13 mouse cellular contexts compared by ENCODE assay signal in the genomic region with DNA sequence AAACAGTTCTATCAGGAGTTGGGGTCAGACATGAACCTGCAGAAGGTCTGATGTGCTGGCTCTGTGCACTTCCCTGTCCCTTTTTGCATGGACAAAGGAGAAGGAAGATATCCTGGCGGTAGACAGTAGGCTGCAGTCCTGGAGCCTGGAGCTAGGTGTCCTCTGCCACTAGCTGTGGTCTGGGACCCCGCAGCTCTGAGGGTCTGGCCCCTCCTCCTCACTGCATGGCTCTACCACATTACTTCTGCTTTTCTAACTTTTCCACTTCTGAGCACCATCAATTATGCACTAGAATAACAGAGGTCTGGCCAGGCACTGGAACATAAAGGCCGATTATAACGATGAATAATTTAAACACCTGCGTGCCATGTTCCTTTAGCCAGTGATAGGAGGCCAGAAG. TPM values are rescaled to one million over a fixed set of nuclear protein-coding genes. Genes with fewer than 3 reads are reported as not detected.
DNase-seq lines count a peak whose midpoint lies in the region; ATAC-seq and TF ChIP-seq lines count a peak whose summit lies in the region.
"Had no signal": no experiment of that assay in that cellular context is flagged by ENCODE, and none has a peak within 500 bp of the region (broad histone marks: within the 10 kb centered on the region; RNA-seq: fewer than 3 reads in every experiment).

No protein-coding gene starts in this region.

- no peak overlapping the region for H3K4me2 ChIP-seq in kidney, postnatal 0 days (ENCODE audit: low read length)
- no peak overlapping the region for H3K4me2 ChIP-seq in kidney, embryonic 14.5 days (replicated peaks; ENCODE audit: low read depth, low read length)
- H3K4me2 ChIP-seq in midbrain, embryonic 14.5 days (ENCODE audit: low read length), result no peak overlapping the region
- H3K4me2 ChIP-seq: heart, embryonic 12.5 days had no signal

- no peak overlapping the region for H3K27ac ChIP-seq in kidney, postnatal 0 days
- H3K27ac ChIP-seq in kidney, embryonic 14.5 days (ENCODE audit: low read depth, low read length), result no peak overlapping the region
- H3K27ac ChIP-seq in midbrain, embryonic 14.5 days (replicated peaks; ENCODE audit: low read depth, low read length), result no peak overlapping the region

- TF ChIP-seq CTCF in kidney, postnatal 0 days (IDR thresholded peaks at IDR 0.05; ENCODE audit: low read depth), result 0 out of 2 replicates have a peak, but pooled peaks have one; percentile 4
- TF ChIP-seq CTCF in lung, adult 2 months (IDR thresholded peaks at IDR 0.05; ENCODE audit: insufficient read depth, low read length), result no peak

- H3K36me3 ChIP-seq in kidney, postnatal 0 days (ENCODE audit: insufficient read depth, low read length), result no peaks in the 10 kb centered on the region
- no peaks in the 10 kb centered on the region for H3K36me3 ChIP-seq in kidney, embryonic 14.5 days (ENCODE audit: control insufficient read depth, insufficient read depth, low read length)
- H3K36me3 ChIP-seq in midbrain, embryonic 14.5 days (ENCODE audit: control insufficient read depth, insufficient read depth, low read length), result no peaks in the 10 kb centered on the region
- H3K36me3 ChIP-seq: G1E; heart, embryonic 12.5 days had no signal

- no peaks in the 10 kb centered on the region for H3K4me1 ChIP-seq in kidney, postnatal 0 days (replicated peaks; ENCODE audit: insufficient read depth, low read length)
- H3K4me1 ChIP-seq in kidney, embryonic 14.5 days (ENCODE audit: control insufficient read depth, insufficient read depth, low read length), result peaks cover 8% of the 10 kb centered on the region; the same call in 1 of the 2 replicates
- H3K4me1 ChIP-seq in midbrain, embryonic 14.5 days (ENCODE audit: control insufficient read depth, insufficient read depth, low read length), result peaks cover 12% of the 10 kb centered on the region; the same call in 1 of the 2 replicates
- no peaks in the 10 kb centered on the region for H3K4me1 ChIP-seq in lung, adult 2 months (ENCODE audit: control insufficient read depth, insufficient read depth, low read length)
- H3K4me1 ChIP-seq: heart, embryonic 12.5 days had no signal

- no peaks in the 10 kb centered on the region for H3K9me3 ChIP-seq in kidney, postnatal 0 days (replicated peaks; ENCODE audit: low read length)
- H3K9me3 ChIP-seq in kidney, embryonic 14.5 days (ENCODE audit: control insufficient read depth, low read length), result no peaks in the 10 kb centered on the region
- H3K9me3 ChIP-seq in midbrain, embryonic 14.5 days (ENCODE audit: control insufficient read depth, low read length), result no peaks in the 10 kb centered on the region
- H3K9me3 ChIP-seq: G1E; heart, embryonic 12.5 days had no signal

- no peaks in the 10 kb centered on the region for H3K27me3 ChIP-seq in kidney, postnatal 0 days (ENCODE audit: insufficient read depth, low read length)
- no peaks in the 10 kb centered on the region for H3K27me3 ChIP-seq in kidney, embryonic 14.5 days (ENCODE audit: control insufficient read depth, insufficient read depth, low read length)
- H3K27me3 ChIP-seq in midbrain, embryonic 14.5 days (ENCODE audit: control insufficient read depth, insufficient read depth, low read length), result no peaks in the 10 kb centered on the region
- H3K27me3 ChIP-seq: heart, embryonic 12.5 days had no signal

- no peak overlapping the region for H3K9ac ChIP-seq in kidney, postnatal 0 days (ENCODE audit: low read depth, low read length)
- no peak overlapping the region for H3K9ac ChIP-seq in kidney, embryonic 14.5 days (ENCODE audit: low read depth, low read length)
- no peak overlapping the region for H3K9ac ChIP-seq in midbrain, embryonic 14.5 days (replicated peaks; ENCODE audit: low read length)
- H3K9ac ChIP-seq: heart, embryonic 12.5 days had no signal

- no peak overlapping the region for H3K4me3 ChIP-seq in kidney, postnatal 0 days (replicated peaks; ENCODE audit: low read depth, low read length)
- H3K4me3 ChIP-seq in kidney, embryonic 14.5 days (ENCODE audit: low read length), result no peak overlapping the region
- no peak overlapping the region for H3K4me3 ChIP-seq in midbrain, embryonic 14.5 days (replicated peaks; ENCODE audit: low read depth, low read length)
- no peak overlapping the region for H3K4me3 ChIP-seq in lung, adult 2 months (replicated peaks; ENCODE audit: extremely low read depth, low read depth, low read length)
- H3K4me3 ChIP-seq: erythroblast, embryonic 14.5 days; heart, embryonic 12.5 days had no signal

- ATAC-seq in kidney, postnatal 0 days (replicated peaks; ENCODE audit: low FRiP score, low read depth), result no peak
- no peak for ATAC-seq in kidney, embryonic 14.5 days (ENCODE audit: low FRiP score, low TSS enrichment)
- ATAC-seq in common myeloid progenitor, adult 5-6 weeks (replicated peaks; ENCODE audit: low read depth, poor library complexity, severe bottlenecking), result peak; percentile 100
- ATAC-seq in midbrain, embryonic 14.5 days (ENCODE audit: low FRiP score, low TSS enrichment), result peak; percentile 60; the same call in 1 of the 2 replicates
- ATAC-seq: inflammation-experienced regulatory T-cells, adult 6 months had no signal

- DNase-seq in embryo, embryonic 10.5 days (ENCODE audit: low spot score), result peak; percentile 48
- no peak for DNase-seq in embryo, embryonic 9.5 days (ENCODE audit: extremely low spot score)
- DNase-seq in kidney, postnatal 0 days (ENCODE audit: low spot score), result no peak
- no peak for DNase-seq in midbrain, embryonic 14.5 days
- DNase-seq in lung, adult 2 months, result no peak
- no peak for DNase-seq in cerebellum, postnatal 14 days
- DNase-seq: cerebellum, postnatal 10 days had no signal

- no peak for TF ChIP-seq POLR2A in lung, adult 2 months (IDR thresholded peaks at IDR 0.05; ENCODE audit: borderline replicate concordance, extremely low read depth, low read depth, low read length)

- 65% methylated on average over 5 of the region's 5 CpGs for WGBS in kidney, postnatal 0 days
- 69% methylated on average over 5 of the region's 5 CpGs for WGBS in kidney, embryonic 14.5 days
- WGBS in midbrain, embryonic 14.5 days, result 37% methylated on average over 5 of the region's 5 CpGs
- 66% methylated on average over 5 of the region's 5 CpGs for WGBS in lung, adult 2 months

RNA-seq across cellular contexts. Expression of a gene that starts 36.8 kb away (rescaled TPM):
- polyA plus RNA-seq in kidney, postnatal 0 days (2015; fragmentation: Nextera tagmentation; extraction: Ambion mirVana), result 17.3 and 19.4 TPM in 2 replicates
- polyA plus RNA-seq in kidney, embryonic 14.5 days (2014; fragmentation: Nextera tagmentation; extraction: Ambion mirVana), result 26.6 and 36.4 TPM in 2 replicates
- total RNA-seq in common myeloid progenitor, adult 5-6 weeks (2017), result not detected in 2 replicates
- polyA plus RNA-seq in midbrain, embryonic 14.5 days (2014; fragmentation: Nextera tagmentation; extraction: Ambion mirVana), result 53.0 and 90.8 TPM in 2 replicates
- polyA plus RNA-seq in lung, adult 2 months (2012; rRNA removed), result 1.5 and 2.3 TPM in 2 replicates
- polyA plus RNA-seq: erythroblast, embryonic 14.5 days; G1E had no signal

Comparison
In these comparisons a context has a peak if more than half of its experiments do, and no peak if none do; other contexts are left out.
1. ATAC-seq: peak in common myeloid progenitor, adult 5-6 weeks (single experiment) and midbrain, embryonic 14.5 days (single experiment); none in kidney, postnatal 0 days (single experiment) and kidney, embryonic 14.5 days (single experiment).